ENCODE assay signal across 15 mouse cellular contexts in the genomic region with DNA sequence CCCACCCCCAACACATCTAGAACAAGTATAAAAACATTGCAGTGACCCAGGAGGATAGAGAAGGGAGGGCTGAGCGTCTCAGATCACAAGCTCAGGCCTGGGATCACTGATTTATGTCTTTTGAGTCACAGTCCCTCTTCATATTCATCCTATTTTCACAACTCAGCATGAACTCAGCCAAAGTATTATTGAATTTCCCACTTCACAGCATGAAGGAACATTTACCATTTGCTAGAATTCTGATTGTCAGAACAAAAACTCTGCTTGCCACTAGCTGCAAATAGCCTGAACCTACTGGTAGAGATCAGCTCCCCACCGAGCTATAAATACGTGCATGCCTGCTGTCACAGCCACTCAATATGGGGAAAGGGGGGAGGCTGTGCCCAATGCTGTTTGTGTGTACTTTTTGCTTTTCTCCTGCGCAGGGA. TPM values are rescaled to one million over a fixed set of nuclear protein-coding genes. Genes with fewer than 3 reads are reported as not detected.
DNase-seq lines count a peak whose midpoint lies in the region; ATAC-seq and TF ChIP-seq lines count a peak whose summit lies in the region.
"Had no signal": no experiment of that assay in that cellular context is flagged by ENCODE, and none has a peak within 500 bp of the region (broad histone marks: within the 10 kb centered on the region; RNA-seq: fewer than 3 reads in every experiment).

No protein-coding gene starts in this region.

- H3K36me3 ChIP-seq in heart, embryonic 10.5 days, result no peaks in the 10 kb centered on the region
- H3K36me3 ChIP-seq in heart, embryonic 12.5 days, result no peaks in the 10 kb centered on the region
- H3K36me3 ChIP-seq in midbrain, embryonic 15.5 days (replicated peaks), result no peaks in the 10 kb centered on the region
- H3K36me3 ChIP-seq: embryonic facial prominence, embryonic 13.5 days had no signal

- WGBS in heart, embryonic 10.5 days, result 29% methylated on average over 4 of the region's 4 CpGs
- 39% methylated on average over 4 of the region's 4 CpGs for WGBS in heart, embryonic 12.5 days
- WGBS in midbrain, embryonic 15.5 days, result 28% methylated on average over 4 of the region's 4 CpGs
- WGBS in lung, adult 2 months, result 48% methylated on average over 4 of the region's 4 CpGs

- H3K27me3 ChIP-seq in heart, embryonic 10.5 days (ENCODE audit: insufficient read depth, poor library complexity, severe bottlenecking), result no peaks in the 10 kb centered on the region
- no peaks in the 10 kb centered on the region for H3K27me3 ChIP-seq in heart, embryonic 12.5 days (replicated peaks)
- H3K27me3 ChIP-seq in midbrain, embryonic 15.5 days (replicated peaks), result no peaks in the 10 kb centered on the region
- H3K27me3 ChIP-seq: embryonic facial prominence, embryonic 13.5 days had no signal

- H3K9ac ChIP-seq in heart, embryonic 12.5 days, result no peak overlapping the region
- no peak overlapping the region for H3K9ac ChIP-seq in midbrain, embryonic 15.5 days
- H3K9ac ChIP-seq: embryonic facial prominence, embryonic 13.5 days had no signal

- TF ChIP-seq CTCF in lung, adult 2 months (IDR thresholded peaks at IDR 0.05; ENCODE audit: insufficient read depth, low read length), result no peak

- no peak overlapping the region for H3K4me3 ChIP-seq in heart, embryonic 10.5 days
- H3K4me3 ChIP-seq in heart, embryonic 12.5 days, result no peak overlapping the region
- H3K4me3 ChIP-seq in midbrain, embryonic 15.5 days, result no peak overlapping the region
- H3K4me3 ChIP-seq in lung, adult 2 months (replicated peaks; ENCODE audit: extremely low read depth, low read depth, low read length), result no peak overlapping the region
- H3K4me3 ChIP-seq: embryonic facial prominence, embryonic 13.5 days had no signal

- peak; percentile 40 for DNase-seq in cerebellum, adult 11 months
- no peak for DNase-seq in cerebellum, postnatal 10 days
- DNase-seq in heart, embryonic 10.5 days (ENCODE audit: low spot score), result no peak
- DNase-seq in cerebellum, postnatal 36 days, result peak; percentile 20 to 34
- DNase-seq in lung, adult 2 months, result no peak
- DNase-seq: adrenal gland, postnatal 10 days had no signal

- no peak for ATAC-seq in heart, embryonic 12.5 days (ENCODE audit: insufficient number of reproducible peaks, low FRiP score)
- ATAC-seq in midbrain, embryonic 15.5 days (replicated peaks), result peak; percentile 54; the same call in 1 of the 2 replicates
- no peak for ATAC-seq in megakaryocyte progenitor cell, adult 5-6 weeks (replicated peaks; ENCODE audit: poor library complexity)
- ATAC-seq: intestine, postnatal 0 days had no signal

- no peak for TF ChIP-seq POLR2A in lung, adult 2 months (IDR thresholded peaks at IDR 0.05; ENCODE audit: borderline replicate concordance, extremely low read depth, low read depth, low read length)

- H3K4me2 ChIP-seq in heart, embryonic 12.5 days, result no peak overlapping the region
- no peak overlapping the region for H3K4me2 ChIP-seq in midbrain, embryonic 15.5 days
- H3K4me2 ChIP-seq: embryonic facial prominence, embryonic 13.5 days; liver, embryonic 11.5 days had no signal

- no peaks in the 10 kb centered on the region for H3K4me1 ChIP-seq in heart, embryonic 10.5 days
- 0 out of 2 replicates have a peak, but pooled peaks cover 3% of the 10 kb centered on the region for H3K4me1 ChIP-seq in heart, embryonic 12.5 days (replicated peaks)
- no peaks in the 10 kb centered on the region for H3K4me1 ChIP-seq in midbrain, embryonic 15.5 days
- H3K4me1 ChIP-seq in lung, adult 2 months (ENCODE audit: control insufficient read depth, insufficient read depth, low read length), result no peaks in the 10 kb centered on the region
- H3K4me1 ChIP-seq: embryonic facial prominence, embryonic 13.5 days had no signal

- no peaks in the 10 kb centered on the region for H3K9me3 ChIP-seq in heart, embryonic 10.5 days
- no peaks in the 10 kb centered on the region for H3K9me3 ChIP-seq in heart, embryonic 12.5 days (replicated peaks)
- no peaks in the 10 kb centered on the region for H3K9me3 ChIP-seq in midbrain, embryonic 15.5 days
- H3K9me3 ChIP-seq: embryonic facial prominence, embryonic 13.5 days had no signal

- 0 out of 2 replicates have a peak overlapping the region, but pooled peaks have one; percentile 42 for H3K27ac ChIP-seq in heart, embryonic 10.5 days
- H3K27ac ChIP-seq in heart, embryonic 12.5 days (ENCODE audit: poor library complexity, severe bottlenecking), result no peak overlapping the region
- H3K27ac ChIP-seq in midbrain, embryonic 15.5 days, result no peak overlapping the region
- H3K27ac ChIP-seq: embryonic facial prominence, embryonic 13.5 days; macrophage had no signal

RNA-seq across cellular contexts. Expression of a gene that starts 59.1 kb away (rescaled TPM):
- 17.6 and 25.4 TPM in 2 replicates for polyA plus RNA-seq in heart, embryonic 10.5 days (2016; fragmentation: Nextera tagmentation; extraction: Ambion mirVana)
- polyA plus RNA-seq in heart, embryonic 12.5 days (2016; fragmentation: Nextera tagmentation; extraction: Ambion mirVana), result 8.9 and 11.6 TPM in 2 replicates
- 5.1 and 6.0 TPM in 2 replicates for polyA plus RNA-seq in midbrain, embryonic 15.5 days (2015; fragmentation: Nextera tagmentation; extraction: Ambion mirVana)
- total RNA-seq in megakaryocyte progenitor cell, adult 5-6 weeks (2015), result not detected in 2 replicates
- not detected in 2 replicates for total RNA-seq in megakaryocyte progenitor cell, adult 5-6 weeks (2017)
- not detected in 2 replicates for polyA plus RNA-seq in lung, adult 2 months (2012; rRNA removed)
- total RNA-seq: gastrocnemius, postnatal 36 days had no signal
- polyA plus RNA-seq: macrophage; spleen, adult 2 months had no signal

Comparison
In these comparisons a context has a peak if more than half of its experiments do, and no peak if none do; other contexts are left out.
1. DNase-seq: peak in cerebellum, adult 11 months (single experiment) and cerebellum, postnatal 36 days (2 of 2); none in cerebellum, postnatal 10 days (0 of 2), heart, embryonic 10.5 days (single experiment) and lung, adult 2 months (single experiment).